Mouse (Mus musculus): ENCODE results near the gene Ccr8. TPM values are rescaled to one million over a fixed set of nuclear protein-coding genes. Genes with fewer than 3 reads are reported as not detected.

Gene Ccr8
- polyA plus RNA-seq (2012; ENCODE audit: insufficient read depth, insufficient read length, missing spikeins) = not detected in 2 replicates

GRCm38 (mm10) chr9:120091696-120092238, at the start of gene Ccr8:
Gene Ccr8, plus strand, starts transcription at chr9:120092114.
- Histone ChIP-seq H3K4me3 (ENCODE audit: insufficient read depth, low read length) (no peak within 1 kb of the TSS), H3K27ac (ENCODE audit: insufficient read depth, low read depth, low read length) (no peak within 1 kb of the TSS), H3K4me1 (ENCODE audit: control insufficient read depth, insufficient read depth, low read length) (no peaks in the 10 kb centered on the region)
- no peak for TF ChIP-seq CTCF (IDR thresholded peaks at IDR 0.05; ENCODE audit: low read depth, low read length)
- TF ChIP-seq POLR2A (IDR thresholded peaks at IDR 0.05; ENCODE audit: borderline replicate concordance, low read depth, low read length) = no peak

- TF ChIP-seq POLR2A (IDR thresholded peaks at IDR 0.05; ENCODE audit: borderline replicate concordance, low read depth, low read length) (no peak), CTCF (IDR thresholded peaks at IDR 0.05; ENCODE audit: low read depth, low read length) (no peak; the same call in 1 of the 2 replicates)
- Histone ChIP-seq H3K27ac (ENCODE audit: insufficient read depth, low read depth, low read length) (peak overlapping the region; percentile 45), H3K4me1 (ENCODE audit: control insufficient read depth, insufficient read depth, low read length) (peaks cover 60% of the 10 kb centered on the region), H3K4me3 (ENCODE audit: insufficient read depth, low read length) (no peak overlapping the region)
Measured at GRCm38 (mm10) chr9:120043115-120043514, 48.8 kb upstream of the Ccr8 start.

GRCm38 (mm10) chr9:120048495-120048894, 43.4 kb upstream of the Ccr8 start:
- Histone ChIP-seq H3K4me3 (ENCODE audit: insufficient read depth, low read length) (no peak overlapping the region), H3K27ac (ENCODE audit: insufficient read depth, low read depth, low read length) (no peak overlapping the region), H3K4me1 (ENCODE audit: control insufficient read depth, insufficient read depth, low read length) (peaks cover 53% of the 10 kb centered on the region)
- TF ChIP-seq POLR2A (IDR thresholded peaks at IDR 0.05; ENCODE audit: borderline replicate concordance, low read depth, low read length) = no peak
- TF ChIP-seq CTCF (IDR thresholded peaks at IDR 0.05; ENCODE audit: low read depth, low read length) = no peak

GRCm38 (mm10) chr9:120049407-120049806, 42.5 kb upstream of the Ccr8 start:
- H3K4me3 ChIP-seq (ENCODE audit: insufficient read depth, low read length) = no peak overlapping the region
- TF ChIP-seq CTCF (IDR thresholded peaks at IDR 0.05; ENCODE audit: low read depth, low read length) (no peak), POLR2A (IDR thresholded peaks at IDR 0.05; ENCODE audit: borderline replicate concordance, low read depth, low read length) (no peak)
- H3K4me1 ChIP-seq (ENCODE audit: control insufficient read depth, insufficient read depth, low read length) = peaks cover 48% of the 10 kb centered on the region
- H3K27ac ChIP-seq (ENCODE audit: insufficient read depth, low read depth, low read length) = no peak overlapping the region

- no peak overlapping the region for H3K4me3 ChIP-seq (ENCODE audit: insufficient read depth, low read length)
- H3K27ac ChIP-seq (ENCODE audit: insufficient read depth, low read depth, low read length) = peak overlapping the region; percentile 63
- TF ChIP-seq CTCF (IDR thresholded peaks at IDR 0.05; ENCODE audit: low read depth, low read length) = no peak
- TF ChIP-seq POLR2A (IDR thresholded peaks at IDR 0.05; ENCODE audit: borderline replicate concordance, low read depth, low read length) = no peak
Measured at GRCm38 (mm10) chr9:120054545-120055277, 37.2 kb upstream of the Ccr8 start.

GRCm38 (mm10) chr9:120056201-120056600, 35.7 kb upstream of the Ccr8 start:
- peaks cover 57% of the 10 kb centered on the region for H3K4me1 ChIP-seq (ENCODE audit: control insufficient read depth, insufficient read depth, low read length)
- H3K4me3 ChIP-seq (ENCODE audit: insufficient read depth, low read length) = no peak overlapping the region
- TF ChIP-seq CTCF (IDR thresholded peaks at IDR 0.05; ENCODE audit: low read depth, low read length) = no peak
- no peak for TF ChIP-seq POLR2A (IDR thresholded peaks at IDR 0.05; ENCODE audit: borderline replicate concordance, low read depth, low read length)
- no peak overlapping the region for H3K27ac ChIP-seq (ENCODE audit: insufficient read depth, low read depth, low read length)

More at GRCm38 (mm10) chr9:120054545-120055277, 37.2 kb upstream of the Ccr8 start:
- peaks cover 58% of the 10 kb centered on the region for H3K4me1 ChIP-seq (ENCODE audit: control insufficient read depth, insufficient read depth, low read length)

- peaks cover 50% of the 10 kb centered on the region for H3K4me1 ChIP-seq (ENCODE audit: control insufficient read depth, insufficient read depth, low read length)
- peak overlapping the region; percentile 49 for H3K27ac ChIP-seq (ENCODE audit: insufficient read depth, low read depth, low read length)
- H3K4me3 ChIP-seq (ENCODE audit: insufficient read depth, low read length) = no peak overlapping the region
- TF ChIP-seq CTCF (IDR thresholded peaks at IDR 0.05; ENCODE audit: low read depth, low read length) (no peak), POLR2A (IDR thresholded peaks at IDR 0.05; ENCODE audit: borderline replicate concordance, low read depth, low read length) (no peak)
Measured at GRCm38 (mm10) chr9:120058730-120059129, 33.2 kb upstream of the Ccr8 start.

- Histone ChIP-seq H3K27ac (ENCODE audit: insufficient read depth, low read depth, low read length) (no peak overlapping the region), H3K4me3 (ENCODE audit: insufficient read depth, low read length) (no peak overlapping the region), H3K4me1 (ENCODE audit: control insufficient read depth, insufficient read depth, low read length) (peaks cover 28% of the 10 kb centered on the region)
- TF ChIP-seq POLR2A (IDR thresholded peaks at IDR 0.05; ENCODE audit: borderline replicate concordance, low read depth, low read length) (no peak), CTCF (IDR thresholded peaks at IDR 0.05; ENCODE audit: low read depth, low read length) (no peak)
Measured at GRCm38 (mm10) chr9:120064317-120064716, 27.6 kb upstream of the Ccr8 start.

- H3K4me1 ChIP-seq (ENCODE audit: control insufficient read depth, insufficient read depth, low read length) = peaks cover 41% of the 10 kb centered on the region
- no peak overlapping the region for H3K27ac ChIP-seq (ENCODE audit: insufficient read depth, low read depth, low read length)
- no peak overlapping the region for H3K4me3 ChIP-seq (ENCODE audit: insufficient read depth, low read length)
- TF ChIP-seq CTCF (IDR thresholded peaks at IDR 0.05; ENCODE audit: low read depth, low read length) (no peak), POLR2A (IDR thresholded peaks at IDR 0.05; ENCODE audit: borderline replicate concordance, low read depth, low read length) (no peak)
Measured at GRCm38 (mm10) chr9:120067609-120068008, 24.3 kb upstream of the Ccr8 start.

- no peak overlapping the region for H3K4me3 ChIP-seq (ENCODE audit: insufficient read depth, low read length)
- TF ChIP-seq CTCF (IDR thresholded peaks at IDR 0.05; ENCODE audit: low read depth, low read length) (no peak), POLR2A (IDR thresholded peaks at IDR 0.05; ENCODE audit: borderline replicate concordance, low read depth, low read length) (no peak)
- H3K27ac ChIP-seq (ENCODE audit: insufficient read depth, low read depth, low read length) = no peak overlapping the region
- H3K4me1 ChIP-seq (ENCODE audit: control insufficient read depth, insufficient read depth, low read length) = peaks cover 45% of the 10 kb centered on the region
Measured at GRCm38 (mm10) chr9:120068047-120068446, 23.9 kb upstream of the Ccr8 start.
